Mouse (Mus musculus) hindbrain, embryonic 15.5 days (tissue): ENCODE data around the gene Epb41l4b. TPM values are rescaled to one million over a fixed set of nuclear protein-coding genes. Genes with fewer than 3 reads are reported as not detected.

Experiments used
- ATAC-seq: fragments of 200-750 bp; cut with Nextera tagmentation; 2 replicates; pipeline ENCODE4 v1.8.0; 2017; ENCODE audit warnings: low read depth, moderate number of reproducible peaks, moderate TSS enrichment; ENCODE audit not compliant: low FRiP score
- H3K27ac ChIP-seq: fragments of 300-500 bp; sonication (generic); replicated peaks from 2 replicates; pipeline ENCODE4 v1.5.1; 2015; ENCODE audit warnings: mild to moderate bottlenecking, inconsistent platforms
- H3K27me3 ChIP-seq: fragments of 300-500 bp; sonication (generic); 2 replicates; pipeline ENCODE4 v1.6.1; 2015; ENCODE audit warnings: control low read depth, inconsistent platforms
- H3K36me3 ChIP-seq: fragments of 300-500 bp; sonication (generic); 2 replicates; pipeline ENCODE4 v1.6.1; 2015; ENCODE audit warnings: control low read depth, inconsistent platforms
- H3K4me1 ChIP-seq: fragments of 300-500 bp; sonication (generic); replicated peaks from 2 replicates; pipeline ENCODE4 v1.6.1; 2015; ENCODE audit warnings: control low read depth, inconsistent platforms
- H3K4me2 ChIP-seq: fragments of 300-500 bp; sonication (generic); 2 replicates; pipeline ENCODE4 v1.6.1; 2015; ENCODE audit warnings: moderate library complexity, mild to moderate bottlenecking, inconsistent platforms
- H3K4me3 ChIP-seq: fragments of 300-500 bp; sonication (generic); 2 replicates; pipeline ENCODE4 v1.5.1; 2015; ENCODE audit warnings: mild to moderate bottlenecking, inconsistent platforms
- H3K9ac ChIP-seq: fragments of 300-500 bp; sonication (generic); 2 replicates; pipeline ENCODE4 v1.6.1; 2015; ENCODE audit warnings: inconsistent platforms
- H3K9me3 ChIP-seq: fragments of 300-500 bp; sonication (generic); 2 replicates; pipeline ENCODE4 v1.6.1; 2016; ENCODE audit warnings: control low read depth, inconsistent platforms
- WGBS: fragments of 180-500 bp; shearing (Covaris S2); methylation state at CpG from one replicate; pipeline ENCODE4 v1.1.7; 2015; 5-methylcytosine and 5-hydroxymethylcytosine counted together
- polyA plus RNA-seq: library from polyadenylated mRNA; unstranded; fragments of >200 nt; fragmentation: Nextera tagmentation; extraction: Ambion mirVana; gene quantifications from 2 replicates; pipeline ENCODE4 v1.2.1, GENCODE M21; 2015

Epb41l4b gene
- polyA plus RNA-seq, 1 experiment from 2014 or later: 3.5 TPM

DNA sequence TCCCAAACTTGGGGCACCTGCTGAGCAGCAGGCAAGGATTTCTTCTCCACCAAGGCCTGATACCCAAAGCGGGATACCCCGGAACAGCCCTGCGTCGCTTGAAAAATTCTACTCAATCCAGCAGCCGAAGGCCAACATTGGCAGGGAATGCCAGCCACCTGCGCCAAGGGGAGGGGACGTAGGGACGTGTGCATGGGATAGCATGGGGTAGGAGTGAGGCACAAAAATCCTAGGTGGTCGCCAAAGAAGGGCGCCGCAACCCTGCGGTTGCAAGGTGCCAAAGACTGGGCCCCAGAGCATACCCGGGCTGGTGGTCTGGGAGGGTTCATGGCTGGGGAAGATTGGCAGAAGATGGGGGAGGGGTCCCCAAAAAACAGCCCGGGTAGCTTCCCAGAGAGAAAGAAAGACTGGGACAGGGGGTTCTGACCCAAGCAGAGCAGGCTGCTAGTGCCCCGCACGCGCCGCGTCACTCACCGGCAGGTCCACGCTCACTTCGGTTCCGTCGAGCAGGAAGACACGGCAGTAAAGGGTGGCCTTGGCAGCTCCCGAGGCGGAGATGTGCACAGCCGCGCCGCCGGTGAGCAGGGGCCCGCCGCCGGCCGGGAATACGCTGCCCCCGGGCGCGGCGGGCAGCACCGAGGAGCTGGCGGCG is 737 bp downstream of the Epb41l4b start:
- WGBS: 1% methylated on average over 43 of the region's 43 CpGs
- ATAC-seq: peak; percentile 27
- H3K36me3 ChIP-seq: no peaks in the 10 kb centered on the region
- H3K9me3 ChIP-seq: no peaks in the 10 kb centered on the region
- peak overlapping the region; percentile 69 for H3K27ac ChIP-seq
- H3K9ac ChIP-seq: peak overlapping the region; percentile 56
- peak overlapping the region; percentile 75 for H3K4me2 ChIP-seq
- peaks cover 45% of the 10 kb centered on the region for H3K4me1 ChIP-seq
- H3K4me3 ChIP-seq: peak overlapping the region; percentile 69
- H3K27me3 ChIP-seq: no peaks in the 10 kb centered on the region

DNA sequence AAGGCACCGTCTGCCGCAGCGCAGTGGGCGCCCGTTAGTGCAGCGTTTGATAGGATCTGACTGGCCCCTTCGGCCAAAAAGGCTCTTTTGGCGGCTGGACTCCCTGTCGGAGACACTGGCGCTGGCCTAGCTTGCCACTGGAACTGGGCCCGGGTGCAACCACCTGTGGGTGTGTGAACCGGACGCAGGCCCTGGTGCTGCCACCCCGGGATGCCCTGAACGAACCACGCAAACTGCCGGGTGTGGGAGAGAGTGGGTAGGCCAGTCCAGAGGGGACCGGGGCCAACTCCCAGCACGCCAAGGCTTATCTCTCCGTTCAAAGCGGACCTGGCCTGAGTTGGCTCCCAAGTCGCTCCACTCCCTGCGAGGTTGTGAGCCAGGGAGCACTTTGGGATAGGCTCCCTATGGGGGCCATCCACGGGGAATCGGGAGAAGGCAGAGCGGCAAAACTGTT is 1.3 kb downstream of the Epb41l4b start:
- peak; percentile 15; the same call in 1 of the 2 replicates for ATAC-seq
- 4% methylated on average over 26 of the region's 26 CpGs for WGBS
- no peaks in the 10 kb centered on the region for H3K27me3 ChIP-seq
- peak overlapping the region; percentile 75 for H3K4me2 ChIP-seq
- no peaks in the 10 kb centered on the region for H3K9me3 ChIP-seq
- peaks cover 45% of the 10 kb centered on the region for H3K4me1 ChIP-seq
- peak overlapping the region; percentile 69 for H3K4me3 ChIP-seq
- H3K27ac ChIP-seq: no peak overlapping the region
- no peaks in the 10 kb centered on the region for H3K36me3 ChIP-seq
- peak overlapping the region; percentile 56 for H3K9ac ChIP-seq

DNA sequence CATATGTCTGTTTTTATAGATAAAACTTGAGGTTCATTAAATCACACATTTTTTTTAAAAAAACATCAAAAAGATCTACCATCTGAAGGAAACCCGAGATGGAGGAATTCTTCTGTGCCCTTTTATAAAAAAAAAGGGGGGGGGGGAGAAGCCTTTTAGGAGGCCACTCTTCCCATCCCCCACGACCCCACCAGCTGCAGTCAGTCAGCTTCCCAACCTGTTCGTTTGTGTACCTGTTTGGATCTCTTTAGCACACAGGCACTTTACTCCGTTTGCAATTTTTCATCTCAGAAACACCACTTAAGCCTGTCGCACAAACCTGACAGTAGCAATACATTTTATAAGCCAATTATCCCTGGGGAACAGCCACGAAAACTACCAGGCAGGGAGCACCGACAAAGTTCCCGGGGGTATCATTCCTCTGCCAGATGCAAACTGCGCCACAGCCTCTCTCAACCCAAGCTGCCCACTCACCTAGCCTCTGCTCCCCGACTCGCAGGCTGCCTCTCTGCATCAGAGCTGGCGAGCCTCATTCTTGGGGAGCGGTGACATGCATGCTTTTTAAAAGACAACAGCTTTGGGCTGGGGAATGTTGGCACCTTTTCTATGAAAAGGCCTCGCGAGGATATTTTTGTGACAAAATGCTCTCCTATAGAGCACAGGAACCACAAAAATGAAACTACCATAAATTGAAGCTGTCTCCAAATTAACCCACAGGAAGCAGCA is 2.1 kb downstream of the Epb41l4b start:
- no peaks in the 10 kb centered on the region for H3K27me3 ChIP-seq
- H3K9me3 ChIP-seq: no peaks in the 10 kb centered on the region
- H3K36me3 ChIP-seq: no peaks in the 10 kb centered on the region
- H3K4me1 ChIP-seq: peaks cover 45% of the 10 kb centered on the region
- H3K4me3 ChIP-seq: peak overlapping the region; percentile 69
- no peak overlapping the region for H3K27ac ChIP-seq
- H3K4me2 ChIP-seq: peak overlapping the region; percentile 75
- ATAC-seq: no peak
- WGBS: 20% methylated on average over 15 of the region's 15 CpGs
- H3K9ac ChIP-seq: peak overlapping the region; percentile 56

DNA sequence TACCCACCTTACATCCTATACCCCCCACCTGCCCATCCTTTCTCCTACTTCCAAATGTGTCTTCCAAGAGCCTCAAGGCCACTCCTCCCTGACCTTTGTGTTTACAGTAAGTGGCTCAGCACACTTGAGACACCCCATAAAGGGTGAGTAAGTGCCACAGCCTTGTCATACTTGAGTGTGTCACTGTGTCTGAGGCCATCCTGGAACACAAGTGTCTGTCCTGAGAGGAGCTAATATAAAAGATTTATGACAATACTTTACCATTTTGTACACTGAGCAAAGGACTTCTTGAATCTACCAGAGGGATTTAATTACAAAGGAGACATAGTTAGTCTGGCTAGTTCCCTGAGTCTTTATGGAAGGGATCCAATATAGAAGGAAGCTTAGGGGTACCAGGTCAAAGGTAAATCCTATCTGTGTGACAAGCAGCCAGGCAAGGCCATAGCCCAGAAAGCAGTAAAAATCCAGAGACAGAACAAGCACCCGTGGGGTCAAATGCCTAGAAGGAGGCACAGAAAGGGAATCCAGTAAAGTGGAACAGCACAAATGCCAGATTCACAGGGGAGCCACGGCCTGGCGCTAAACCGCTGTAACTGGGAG is 2.9 kb downstream of the Epb41l4b start:
- Histone ChIP-seq H3K4me2 (peak overlapping the region; percentile 75), H3K9me3 (no peaks in the 10 kb centered on the region), H3K36me3 (no peaks in the 10 kb centered on the region), H3K27ac (no peak overlapping the region), H3K4me3 (0 out of 2 replicates have a peak overlapping the region, but pooled peaks have one; percentile 69), H3K27me3 (no peaks in the 10 kb centered on the region), H3K4me1 (peaks cover 45% of the 10 kb centered on the region), H3K9ac (no peak overlapping the region)
- no peak for ATAC-seq
- 19% methylated on average over 4 of the region's 4 CpGs for WGBS

DNA sequence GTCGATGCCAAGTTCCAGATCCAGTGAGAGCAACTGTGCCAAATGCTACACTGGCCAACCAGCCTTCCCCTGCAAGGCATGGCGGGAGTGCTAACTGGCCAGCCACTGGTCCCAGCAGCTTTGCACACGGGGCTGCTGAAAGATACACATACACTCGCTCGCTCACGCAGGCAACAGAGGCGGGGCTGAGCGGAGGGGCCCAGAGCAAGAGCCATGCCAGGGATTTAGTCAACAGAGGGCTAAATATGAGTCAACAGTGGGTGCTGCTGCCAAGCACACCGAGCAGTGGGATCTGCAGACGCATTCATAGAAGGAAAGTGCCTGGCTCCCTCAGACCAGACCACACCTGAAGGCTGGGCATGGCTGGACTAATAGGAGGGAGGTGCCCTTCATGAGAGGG is 3.8 kb downstream of the Epb41l4b start:
- 51% methylated on average over 10 of the region's 10 CpGs for WGBS
- ATAC-seq: peak; percentile 34
- Histone ChIP-seq H3K36me3 (no peaks in the 10 kb centered on the region), H3K9me3 (no peaks in the 10 kb centered on the region), H3K9ac (no peak overlapping the region), H3K4me1 (peaks cover 45% of the 10 kb centered on the region), H3K4me2 (0 out of 2 replicates have a peak overlapping the region, but pooled peaks have one; percentile 25), H3K27ac (no peak overlapping the region; the same call in 1 of the 2 replicates), H3K4me3 (no peak overlapping the region), H3K27me3 (no peaks in the 10 kb centered on the region)

DNA sequence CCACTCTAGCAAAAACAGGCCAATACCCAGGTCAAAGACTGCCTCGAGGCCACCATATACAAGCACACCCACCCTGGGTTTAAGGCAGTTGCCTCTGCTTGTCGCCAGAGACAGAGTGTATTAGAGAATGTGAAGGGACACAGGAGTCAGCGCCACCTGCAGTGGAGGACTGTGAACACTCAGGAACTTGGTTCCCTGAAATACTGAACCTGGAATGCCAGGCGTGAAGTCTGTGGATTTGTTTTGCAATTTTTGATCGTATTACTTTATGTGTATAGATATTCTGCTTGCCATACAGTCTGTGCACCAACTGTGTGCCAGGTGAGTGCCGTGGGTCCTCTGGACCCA is 5.2 kb downstream of the Epb41l4b start:
- no peak for ATAC-seq

DNA sequence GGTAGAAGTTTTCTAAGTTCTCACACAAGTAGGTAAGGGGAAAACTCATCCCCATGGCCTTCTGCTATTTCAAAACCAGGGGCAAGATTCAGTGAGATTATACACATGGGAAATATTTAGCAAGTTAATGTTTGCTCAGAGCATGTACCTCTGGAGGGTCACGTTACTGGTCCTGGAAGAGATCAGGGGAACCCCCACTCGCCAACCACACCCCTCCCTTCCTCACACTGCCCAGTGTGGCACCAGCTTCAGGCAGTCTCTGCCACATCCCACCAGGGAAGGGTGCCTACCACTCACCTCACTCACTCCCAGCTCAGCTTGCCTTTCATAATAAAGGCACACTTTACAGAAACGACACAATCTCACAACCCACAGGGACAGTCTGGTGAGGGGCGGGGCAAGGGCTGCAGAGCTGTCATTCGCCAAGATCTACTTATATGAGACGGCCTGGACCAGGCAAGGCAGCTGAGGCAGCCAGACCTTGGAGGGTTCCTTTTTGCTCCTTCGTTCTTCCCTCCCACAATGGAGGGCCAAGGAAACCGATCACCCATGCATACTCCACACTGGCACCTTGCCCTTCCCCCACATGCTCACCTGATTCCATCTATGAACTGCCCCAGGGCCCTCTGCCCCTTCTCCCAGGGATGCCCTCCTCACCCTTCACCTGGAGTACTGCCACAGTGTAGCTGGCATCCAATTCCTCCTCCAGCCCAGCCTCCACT is 5.7 kb downstream of the Epb41l4b start:
- H3K27ac ChIP-seq: no peak overlapping the region
- no peaks in the 10 kb centered on the region for H3K9me3 ChIP-seq
- no peak overlapping the region for H3K9ac ChIP-seq
- H3K27me3 ChIP-seq: no peaks in the 10 kb centered on the region
- no peak overlapping the region for H3K4me2 ChIP-seq
- H3K4me3 ChIP-seq: no peak overlapping the region
- peaks cover 39% of the 10 kb centered on the region for H3K4me1 ChIP-seq
- no peak for ATAC-seq
- no peaks in the 10 kb centered on the region for H3K36me3 ChIP-seq
- WGBS: 75% methylated on average over 8 of the region's 8 CpGs

More for the DNA sequence above, 5.2 kb downstream of the Epb41l4b start:
- Histone ChIP-seq H3K4me2 (no peak overlapping the region), H3K4me1 (peaks cover 42% of the 10 kb centered on the region), H3K4me3 (no peak overlapping the region), H3K36me3 (no peaks in the 10 kb centered on the region), H3K27ac (no peak overlapping the region), H3K9ac (no peak overlapping the region), H3K9me3 (no peaks in the 10 kb centered on the region), H3K27me3 (no peaks in the 10 kb centered on the region)
- WGBS: 81% methylated on average over 6 of the region's 6 CpGs

DNA sequence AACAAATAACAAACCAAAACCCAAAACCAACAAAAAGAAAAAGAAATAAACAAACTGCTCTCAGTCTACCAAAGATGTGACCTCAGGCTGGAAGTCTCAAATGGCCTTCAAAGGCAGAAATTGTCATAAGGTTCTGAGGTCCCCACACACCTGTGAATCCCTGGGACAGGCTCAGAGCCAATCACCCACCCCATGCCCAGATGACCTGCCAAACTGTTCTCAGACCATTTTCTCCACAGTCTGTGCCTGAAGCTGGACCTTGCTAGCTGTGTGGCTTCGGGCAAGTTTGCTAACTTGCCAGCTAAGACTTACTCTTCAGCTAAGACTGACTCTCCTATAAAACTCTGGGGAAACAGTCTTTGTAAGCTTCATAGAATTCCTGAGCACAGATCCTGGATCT is 7.8 kb downstream of the Epb41l4b start:
- Histone ChIP-seq H3K27ac (no peak overlapping the region), H3K4me2 (no peak overlapping the region), H3K36me3 (no peaks in the 10 kb centered on the region), H3K27me3 (no peaks in the 10 kb centered on the region), H3K4me3 (no peak overlapping the region), H3K9ac (no peak overlapping the region), H3K9me3 (no peaks in the 10 kb centered on the region), H3K4me1 (peaks cover 23% of the 10 kb centered on the region)
- WGBS: 78% methylated on average over 1 of the region's 1 CpGs
- no peak for ATAC-seq

DNA sequence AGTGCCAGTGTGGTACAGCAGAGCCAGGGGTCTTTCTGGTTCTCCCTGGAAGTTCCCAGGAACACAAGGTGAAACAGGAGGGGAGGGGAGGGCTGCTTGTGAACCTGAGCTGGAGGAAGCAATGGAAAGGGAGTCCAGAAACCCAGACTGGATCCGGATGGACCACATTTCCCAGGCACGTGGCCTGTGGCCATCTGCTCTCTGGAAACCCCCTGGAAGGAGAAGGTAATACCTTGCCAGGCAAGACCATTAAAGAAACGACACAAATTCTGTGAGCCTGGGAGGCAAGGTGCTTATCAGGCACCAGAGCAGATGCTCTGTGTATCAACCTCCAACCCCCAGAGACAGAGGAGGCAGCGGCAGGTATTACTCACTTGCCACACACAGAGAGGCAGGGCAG is 8.7 kb downstream of the Epb41l4b start:
- Histone ChIP-seq H3K9ac (no peak overlapping the region), H3K4me1 (peaks cover 15% of the 10 kb centered on the region), H3K9me3 (no peaks in the 10 kb centered on the region), H3K36me3 (no peaks in the 10 kb centered on the region), H3K27me3 (no peaks in the 10 kb centered on the region), H3K4me3 (no peak overlapping the region), H3K27ac (no peak overlapping the region), H3K4me2 (no peak overlapping the region)
- no peak for ATAC-seq
- 64% methylated on average over 4 of the region's 4 CpGs for WGBS

DNA sequence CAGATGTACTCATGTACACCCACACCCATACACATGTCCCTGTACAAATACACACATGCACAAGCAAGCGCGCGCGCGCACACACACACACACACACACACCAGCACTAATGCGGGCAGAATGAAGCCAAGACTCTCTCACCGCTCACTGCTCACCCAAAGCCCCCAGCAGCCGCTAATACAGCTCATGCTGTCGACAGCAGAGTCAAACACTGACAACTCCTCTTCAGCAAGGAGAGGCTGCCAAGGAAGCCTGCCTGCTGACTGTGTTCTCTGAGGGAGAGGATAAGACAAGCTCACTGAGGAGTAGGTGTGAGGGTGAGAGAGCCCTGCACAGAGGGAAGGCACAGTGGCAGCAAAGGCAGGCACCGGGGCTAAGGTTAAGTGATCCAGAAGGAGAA is 11.4 kb downstream of the Epb41l4b start:
- ATAC-seq: no peak
- 78% methylated on average over 10 of the region's 10 CpGs for WGBS
- Histone ChIP-seq H3K9ac (no peak overlapping the region), H3K4me2 (no peak overlapping the region), H3K4me1 (peaks cover 6% of the 10 kb centered on the region; the same call in 1 of the 2 replicates), H3K27me3 (no peaks in the 10 kb centered on the region), H3K36me3 (no peaks in the 10 kb centered on the region), H3K27ac (no peak overlapping the region), H3K9me3 (no peaks in the 10 kb centered on the region), H3K4me3 (no peak overlapping the region)

DNA sequence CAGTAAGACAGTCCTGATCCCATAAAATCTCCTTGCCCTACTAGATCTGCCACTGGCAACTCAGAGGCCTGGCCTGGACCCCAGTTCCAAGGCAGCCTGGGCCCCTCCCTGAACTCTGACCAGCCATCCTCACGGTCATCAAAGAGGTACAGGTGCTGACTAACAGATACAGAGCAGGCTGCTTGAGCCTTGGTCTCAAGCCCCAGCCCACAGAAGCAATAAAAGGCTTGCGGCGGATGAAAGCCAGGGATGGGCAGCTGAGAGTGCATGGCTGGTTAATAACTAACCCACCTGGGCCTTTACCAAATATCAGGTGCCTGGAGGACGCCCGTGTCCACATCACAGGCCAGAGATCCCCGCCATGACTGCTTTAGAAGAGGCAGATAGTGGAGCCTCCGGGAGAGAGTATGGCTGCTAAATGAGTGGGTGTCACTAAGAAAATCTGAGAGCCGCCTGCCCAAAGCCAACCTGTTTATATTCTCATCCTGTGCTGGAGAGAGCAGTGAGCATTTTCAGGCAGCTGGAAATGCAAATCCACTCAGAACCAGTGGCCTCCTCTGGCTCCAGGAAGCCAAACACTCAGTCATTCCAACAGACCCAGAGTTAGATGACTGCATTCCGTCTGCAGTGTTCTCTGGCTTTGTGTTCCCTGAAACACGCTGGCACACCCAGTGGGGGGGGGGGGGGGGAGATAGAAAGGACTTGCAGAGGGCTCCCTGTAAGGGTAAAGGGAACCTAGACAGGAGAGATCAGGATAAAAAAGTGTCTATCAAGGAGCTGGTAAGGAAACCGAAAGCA is 13.3 kb downstream of the Epb41l4b start:
- H3K9me3 ChIP-seq: no peaks in the 10 kb centered on the region
- 67% methylated on average over 11 of the region's 11 CpGs for WGBS
- H3K4me2 ChIP-seq: no peak overlapping the region
- H3K36me3 ChIP-seq: no peaks in the 10 kb centered on the region
- no peak for ATAC-seq
- H3K4me3 ChIP-seq: no peak overlapping the region
- H3K27me3 ChIP-seq: no peaks in the 10 kb centered on the region
- H3K9ac ChIP-seq: no peak overlapping the region
- no peak overlapping the region for H3K27ac ChIP-seq
- peaks cover 6% of the 10 kb centered on the region; the same call in 1 of the 2 replicates for H3K4me1 ChIP-seq
